Mouse (Mus musculus): ENCODE results near the gene Ptgs1. TPM values are rescaled to one million over a fixed set of nuclear protein-coding genes. Genes with fewer than 3 reads are reported as not detected.

The Ptgs1 gene
- total RNA-seq, 2 experiments from 2014 or later: 16.1 to 22.2 TPM

- no peak for DNase-seq (ENCODE audit: low spot score in 2 of 2)
- intact Hi-C loops (cut with DNase I): no loop called here
These were observed 12.3 kb downstream of the Ptgs1 start for GRCm38 (mm10) chr2:36242514-36242913.

- DNase-seq (ENCODE audit: low spot score in 2 of 2): no peak
- intact Hi-C loops (cut with DNase I): no loop called here
These were observed 13.2 kb downstream of the Ptgs1 start for GRCm38 (mm10) chr2:36243296-36243891.

GRCm38 (mm10) chr2:36243892-36244309 lies 13.7 kb downstream of the Ptgs1 start:
- intact Hi-C loops (cut with DNase I): no loop called here
- DNase-seq (ENCODE audit: low spot score in 2 of 2): no peak

- intact Hi-C loops (cut with DNase I): no loop called here
- no peak for DNase-seq (ENCODE audit: low spot score in 2 of 2)
These were observed 14.5 kb downstream of the Ptgs1 start for GRCm38 (mm10) chr2:36244705-36245104.

GRCm38 (mm10) chr2:36247964-36248363 lies 17.7 kb downstream of the Ptgs1 start:
- intact Hi-C loops (cut with DNase I): no loop called here
- DNase-seq (ENCODE audit: low spot score in 2 of 2): no peak

GRCm38 (mm10) chr2:36251156-36251555 lies 20.9 kb downstream of the Ptgs1 start:
- DNase-seq (ENCODE audit: low spot score in 2 of 2): no peak
- intact Hi-C loops (cut with DNase I): no loop called here

GRCm38 (mm10) chr2:36252505-36252904 lies 22.3 kb downstream of the Ptgs1 start:
- intact Hi-C loops (cut with DNase I): no loop called here
- no peak for DNase-seq (ENCODE audit: low spot score in 2 of 2)

- intact Hi-C loops (cut with DNase I): no loop called here
- no peak for DNase-seq (ENCODE audit: low spot score in 2 of 2)
These were observed 24.2 kb downstream of the Ptgs1 start for GRCm38 (mm10) chr2:36254445-36254844.

GRCm38 (mm10) chr2:36256931-36257330 lies 26.7 kb downstream of the Ptgs1 start:
- intact Hi-C loops (cut with DNase I): no loop called here
- DNase-seq (ENCODE audit: low spot score in 2 of 2): no peak

- DNase-seq (ENCODE audit: low spot score in 2 of 2): no peak
- intact Hi-C loops (cut with DNase I): no loop called here
These were observed 29.2 kb downstream of the Ptgs1 start for GRCm38 (mm10) chr2:36259382-36259781.

GRCm38 (mm10) chr2:36259798-36260540 lies 29.7 kb downstream of the Ptgs1 start:
- DNase-seq (ENCODE audit: low spot score in 2 of 2): no peak
- intact Hi-C loops (cut with DNase I): no loop called here

GRCm38 (mm10) chr2:36262025-36262424 lies 31.8 kb downstream of the Ptgs1 start:
- no peak for DNase-seq (ENCODE audit: low spot score in 2 of 2)
- intact Hi-C loops (cut with DNase I): no loop called here

GRCm38 (mm10) chr2:36269458-36269857 lies 39.2 kb downstream of the Ptgs1 start:
- intact Hi-C loops (cut with DNase I): no loop called here
- DNase-seq (ENCODE audit: low spot score in 2 of 2): no peak

GRCm38 (mm10) chr2:36270186-36270585 lies 40.0 kb downstream of the Ptgs1 start:
- DNase-seq (ENCODE audit: low spot score in 2 of 2): no peak
- intact Hi-C loops (cut with DNase I): no loop called here

GRCm38 (mm10) chr2:36271085-36271484 lies 40.9 kb downstream of the Ptgs1 start:
- DNase-seq (ENCODE audit: low spot score in 2 of 2): no peak
- intact Hi-C loops (cut with DNase I): no loop called here

- DNase-seq (ENCODE audit: low spot score in 2 of 2): no peak
- intact Hi-C loops (cut with DNase I): no loop called here
These were observed 42.2 kb downstream of the Ptgs1 start for GRCm38 (mm10) chr2:36272288-36272950.

GRCm38 (mm10) chr2:36276454-36276853 lies 46.2 kb downstream of the Ptgs1 start:
- peak; percentile 8 to 39 for DNase-seq (ENCODE audit: low spot score in 2 of 2)
- intact Hi-C loops (cut with DNase I): loop anchor here (1.0 to 5.0 kb wide), 2 partner anchors 62 to 269 kb away; no protein-coding TSS in a partner anchor

GRCm38 (mm10) chr2:36278760-36279159 lies 48.5 kb downstream of the Ptgs1 start:
- DNase-seq (ENCODE audit: low spot score in 2 of 2): no peak
- intact Hi-C loops (cut with DNase I): loop anchor here (5.0 kb wide), 1 partner anchor 271 kb away; no protein-coding TSS in a partner anchor

- intact Hi-C loops (cut with DNase I): no loop called here
- DNase-seq (ENCODE audit: low spot score in 2 of 2): no peak
These were observed 50.9 kb downstream of the Ptgs1 start for GRCm38 (mm10) chr2:36281138-36281537.

- DNase-seq (ENCODE audit: low spot score in 2 of 2): no peak
- intact Hi-C loops (cut with DNase I): no loop called here
These were observed 52.1 kb downstream of the Ptgs1 start for GRCm38 (mm10) chr2:36282301-36282700.

Measured in left cerebral cortex, postnatal 36 days (tissue).